Mouse (Mus musculus) hindbrain, embryonic 10.5 days (tissue): ENCODE measurements around the gene P3h2. TPM values are rescaled to one million over a fixed set of nuclear protein-coding genes. Genes with fewer than 3 reads are reported as not detected.

Experiments
- DNase-seq: peaks from one replicate; pipeline ENCODE4 v3.0.0-alpha.2; 2017; ENCODE audit warnings: low spot score
- H3K27ac ChIP-seq: fragments of 300-500 bp; sonication (generic); 2 replicates; pipeline ENCODE4 v1.5.1; 2016; ENCODE audit warnings: mild to moderate bottlenecking, moderate library complexity
- H3K27me3 ChIP-seq: fragments of 300-500 bp; sonication (generic); 2 replicates; pipeline ENCODE4 v1.6.1; 2016; ENCODE audit warnings: mild to moderate bottlenecking; ENCODE audit not compliant: poor library complexity, insufficient read depth, severe bottlenecking
- H3K36me3 ChIP-seq: fragments of 300-500 bp; sonication (generic); 2 replicates; pipeline ENCODE4 v1.6.1; 2016; ENCODE audit warnings: mild to moderate bottlenecking, moderate library complexity
- H3K4me1 ChIP-seq: fragments of 300-500 bp; sonication (generic); replicated peaks from 2 replicates; pipeline ENCODE4 v1.6.1; 2016; ENCODE audit warnings: mild to moderate bottlenecking
- H3K4me3 ChIP-seq: fragments of 300-500 bp; sonication (generic); 2 replicates; pipeline ENCODE4 v1.5.1; 2016; ENCODE audit warnings: mild to moderate bottlenecking, moderate library complexity
- H3K9me3 ChIP-seq: fragments of 300-500 bp; sonication (generic); 2 replicates; pipeline ENCODE4 v1.6.1; 2016; ENCODE audit warnings: mild to moderate bottlenecking, moderate library complexity
- WGBS: fragments of 180-500 bp; shearing (Covaris S2); methylation state at CpG from one replicate; pipeline ENCODE4 v1.1.7; 2016; 5-methylcytosine and 5-hydroxymethylcytosine counted together
- polyA plus RNA-seq: library from polyadenylated mRNA; unstranded; fragments of >200 nt; fragmentation: Nextera tagmentation; extraction: Ambion mirVana; gene quantifications from 2 replicates; pipeline ENCODE4 v1.2.1, GENCODE M21; 2016

P3h2 gene
- polyA plus RNA-seq, 1 experiment from 2014 or later = 1.9 TPM

- no peak overlapping the region for H3K27ac ChIP-seq
- WGBS = 88% methylated on average over 3 of the region's 3 CpGs
- H3K9me3 ChIP-seq = no peaks in the 10 kb centered on the region
- H3K36me3 ChIP-seq = no peaks in the 10 kb centered on the region
- no peaks in the 10 kb centered on the region for H3K27me3 ChIP-seq
- DNase-seq = no peak
- no peak overlapping the region for H3K4me3 ChIP-seq
- no peaks in the 10 kb centered on the region for H3K4me1 ChIP-seq
These were observed 99.8 kb downstream of the P3h2 start for GRCm38 (mm10) chr16:26005811-26006210.

- Histone ChIP-seq H3K27ac (no peak overlapping the region), H3K27me3 (no peaks in the 10 kb centered on the region), H3K9me3 (no peaks in the 10 kb centered on the region), H3K4me3 (no peak overlapping the region), H3K4me1 (no peaks in the 10 kb centered on the region), H3K36me3 (no peaks in the 10 kb centered on the region)
- 72% methylated on average over 4 of the region's 4 CpGs for WGBS
- no peak for DNase-seq
These were observed 102.3 kb downstream of the P3h2 start for GRCm38 (mm10) chr16:26003261-26003660.

- 90% methylated on average over 9 of the region's 9 CpGs for WGBS
- Histone ChIP-seq H3K27me3 (no peaks in the 10 kb centered on the region), H3K27ac (no peak overlapping the region), H3K4me3 (no peak overlapping the region), H3K9me3 (no peaks in the 10 kb centered on the region), H3K4me1 (no peaks in the 10 kb centered on the region), H3K36me3 (no peaks in the 10 kb centered on the region)
- no peak for DNase-seq
These were observed 102.7 kb downstream of the P3h2 start for GRCm38 (mm10) chr16:26002848-26003247.

- no peaks in the 10 kb centered on the region for H3K36me3 ChIP-seq
- no peaks in the 10 kb centered on the region for H3K27me3 ChIP-seq
- no peak overlapping the region for H3K27ac ChIP-seq
- no peaks in the 10 kb centered on the region for H3K4me1 ChIP-seq
- H3K4me3 ChIP-seq = no peak overlapping the region
- no peak for DNase-seq
- no peaks in the 10 kb centered on the region for H3K9me3 ChIP-seq
- WGBS = 94% methylated on average over 3 of the region's 3 CpGs
These were observed 111.0 kb downstream of the P3h2 start for GRCm38 (mm10) chr16:25994605-25995004.

- Histone ChIP-seq H3K4me3 (no peak overlapping the region), H3K27ac (no peak overlapping the region), H3K27me3 (no peaks in the 10 kb centered on the region), H3K4me1 (no peaks in the 10 kb centered on the region), H3K36me3 (no peaks in the 10 kb centered on the region), H3K9me3 (no peaks in the 10 kb centered on the region)
- no peak for DNase-seq
- 93% methylated on average over 5 of the region's 5 CpGs for WGBS
These were observed 118.4 kb downstream of the P3h2 start for GRCm38 (mm10) chr16:25987221-25987620.

GRCm38 (mm10) chr16:25983635-25984034 is 121.9 kb downstream of the P3h2 start:
- DNase-seq = peak; percentile 27
- no peaks in the 10 kb centered on the region for H3K27me3 ChIP-seq
- no peaks in the 10 kb centered on the region for H3K4me1 ChIP-seq
- 36% methylated on average over 4 of the region's 4 CpGs for WGBS
- no peak overlapping the region for H3K4me3 ChIP-seq
- H3K27ac ChIP-seq = no peak overlapping the region
- no peaks in the 10 kb centered on the region for H3K36me3 ChIP-seq
- no peaks in the 10 kb centered on the region for H3K9me3 ChIP-seq

- no peaks in the 10 kb centered on the region for H3K36me3 ChIP-seq
- no peaks in the 10 kb centered on the region for H3K4me1 ChIP-seq
- no peak overlapping the region for H3K27ac ChIP-seq
- no peaks in the 10 kb centered on the region for H3K9me3 ChIP-seq
- H3K4me3 ChIP-seq = no peak overlapping the region
- 63% methylated on average over 3 of the region's 3 CpGs for WGBS
- H3K27me3 ChIP-seq = no peaks in the 10 kb centered on the region
- no peak for DNase-seq
These were observed 126.5 kb downstream of the P3h2 start for GRCm38 (mm10) chr16:25979037-25979436.

GRCm38 (mm10) chr16:25977210-25977609 is 128.4 kb downstream of the P3h2 start:
- no peak for DNase-seq
- 87% methylated on average over 2 of the region's 2 CpGs for WGBS
- no peak overlapping the region for H3K27ac ChIP-seq

GRCm38 (mm10) chr16:25971285-25971684 is 134.3 kb downstream of the P3h2 start:
- Histone ChIP-seq H3K4me3 (no peak overlapping the region), H3K27me3 (no peaks in the 10 kb centered on the region), H3K27ac (no peak overlapping the region), H3K36me3 (no peaks in the 10 kb centered on the region), H3K9me3 (no peaks in the 10 kb centered on the region), H3K4me1 (no peaks in the 10 kb centered on the region)
- DNase-seq = no peak
- 86% methylated on average over 7 of the region's 7 CpGs for WGBS

More at GRCm38 (mm10) chr16:25977210-25977609, 128.4 kb downstream of the P3h2 start:
- no peaks in the 10 kb centered on the region for H3K27me3 ChIP-seq
- no peaks in the 10 kb centered on the region for H3K4me1 ChIP-seq
- H3K4me3 ChIP-seq = no peak overlapping the region
- H3K36me3 ChIP-seq = no peaks in the 10 kb centered on the region
- H3K9me3 ChIP-seq = no peaks in the 10 kb centered on the region

- H3K9me3 ChIP-seq = no peaks in the 10 kb centered on the region
- H3K36me3 ChIP-seq = no peaks in the 10 kb centered on the region
- H3K27ac ChIP-seq = no peak overlapping the region
- H3K4me1 ChIP-seq = no peaks in the 10 kb centered on the region
- H3K27me3 ChIP-seq = no peaks in the 10 kb centered on the region
- WGBS = 88% methylated on average over 5 of the region's 5 CpGs
- no peak for DNase-seq
- H3K4me3 ChIP-seq = no peak overlapping the region
These were observed 134.9 kb downstream of the P3h2 start for GRCm38 (mm10) chr16:25970720-25971119.

GRCm38 (mm10) chr16:25970193-25970592 is 135.4 kb downstream of the P3h2 start:
- 89% methylated on average over 6 of the region's 6 CpGs for WGBS
- Histone ChIP-seq H3K4me3 (no peak overlapping the region), H3K36me3 (no peaks in the 10 kb centered on the region), H3K9me3 (no peaks in the 10 kb centered on the region), H3K4me1 (no peaks in the 10 kb centered on the region), H3K27me3 (no peaks in the 10 kb centered on the region), H3K27ac (no peak overlapping the region)
- DNase-seq = no peak

GRCm38 (mm10) chr16:25967297-25967696 is 138.3 kb downstream of the P3h2 start:
- 29% methylated on average over 3 of the region's 3 CpGs for WGBS
- H3K27ac ChIP-seq = no peak overlapping the region
- H3K36me3 ChIP-seq = no peaks in the 10 kb centered on the region
- no peak overlapping the region for H3K4me3 ChIP-seq
- DNase-seq = peak; percentile 47
- H3K4me1 ChIP-seq = no peaks in the 10 kb centered on the region
- H3K27me3 ChIP-seq = no peaks in the 10 kb centered on the region
- H3K9me3 ChIP-seq = no peaks in the 10 kb centered on the region

GRCm38 (mm10) chr16:25963856-25964255 is 141.7 kb downstream of the P3h2 start:
- Histone ChIP-seq H3K4me3 (no peak overlapping the region), H3K9me3 (no peaks in the 10 kb centered on the region), H3K27ac (no peak overlapping the region), H3K27me3 (no peaks in the 10 kb centered on the region), H3K4me1 (no peaks in the 10 kb centered on the region), H3K36me3 (no peaks in the 10 kb centered on the region)
- DNase-seq = peak; percentile 40
- WGBS = 22% methylated on average over 3 of the region's 3 CpGs

GRCm38 (mm10) chr16:25960345-25960744 is 145.2 kb downstream of the P3h2 start:
- Histone ChIP-seq H3K36me3 (no peaks in the 10 kb centered on the region), H3K27ac (no peak overlapping the region), H3K9me3 (no peaks in the 10 kb centered on the region), H3K4me3 (no peak overlapping the region), H3K4me1 (no peaks in the 10 kb centered on the region), H3K27me3 (no peaks in the 10 kb centered on the region)
- DNase-seq = no peak
- WGBS = 89% methylated on average over 7 of the region's 7 CpGs
